Comparison of ENCODE assay signal across 24 mouse cellular contexts in genomic region chr11:50192278-50192677, GRCm38 (mm10). TPM values are rescaled to one million over a fixed set of nuclear protein-coding genes. Genes with fewer than 3 reads are reported as not detected.
DNase-seq lines count a peak whose midpoint lies in the region; ATAC-seq and TF ChIP-seq lines count a peak whose summit lies in the region.
"Had no signal": no experiment of that assay in that cellular context is flagged by ENCODE, and none has a peak within 500 bp of the region (broad histone marks: within the 10 kb centered on the region; RNA-seq: fewer than 3 reads in every experiment).

No protein-coding gene starts in this region.

- H3K4me1 ChIP-seq in lung, postnatal 0 days (ENCODE audit: insufficient read depth, low read depth, low read length), result no peaks in the 10 kb centered on the region
- H3K4me1 ChIP-seq in CH12.LX (ENCODE audit: control insufficient read depth in 1 of 2, insufficient read depth in 2 of 2) (peaks cover 0 to 41% of the 10 kb centered on the region in 2 experiments; a peak in 2 of 4 replicates), MEL (ENCODE audit: control insufficient read depth in 1 of 2, insufficient read depth in 2 of 2, low read length in 2 of 2) (no peaks in the 10 kb centered on the region)
- H3K4me1 ChIP-seq in forebrain, postnatal 0 days (ENCODE audit: insufficient read depth), result no peaks in the 10 kb centered on the region

- no peak for TF ChIP-seq RAD21 in CH12.LX (IDR thresholded peaks at IDR 0.05; ENCODE audit: low read depth, low read length)
- no peak for TF ChIP-seq RAD21 in MEL (IDR thresholded peaks at IDR 0.05; ENCODE audit: low read depth, low read length)

- H3K79me2 ChIP-seq in CH12.LX (replicated peaks; ENCODE audit: control insufficient read depth, extremely low read depth, insufficient read depth, poor library complexity, severe bottlenecking) (no peaks in the 10 kb centered on the region), MEL (ENCODE audit: control insufficient read depth, insufficient read depth, low read length, poor library complexity) (no peaks in the 10 kb centered on the region)

- TF ChIP-seq CTCF in lung, postnatal 0 days (IDR thresholded peaks at IDR 0.05), result no peak
- TF ChIP-seq CTCF in CH12.LX (conservative IDR thresholded peaks at IDR 0.05 in 1 of 2, IDR thresholded peaks at IDR 0.05 in 1 of 2; ENCODE audit: low read depth in 2 of 2, low read length in 2 of 2) (no peak), MEL (IDR thresholded peaks at IDR 0.05 in 2 of 3, conservative IDR thresholded peaks at IDR 0.05 in 1 of 3; ENCODE audit: control insufficient read depth in 1 of 3, insufficient read depth in 1 of 3, low read depth in 2 of 3, low read length in 3 of 3, poor library complexity in 1 of 3, severe bottlenecking in 1 of 3) (no peak)
- no peak for TF ChIP-seq CTCF in forebrain, postnatal 0 days (IDR thresholded peaks at IDR 0.05; ENCODE audit: low read depth)

- dilution Hi-C loops in CH12.LX (cut with MboI; ENCODE audit: extremely low pct_ligation_motif_present, extremely low pct_unique_long_range_greater_than_20kb, low sequenced_read_pairs), result no loop called here

- H3K4me2 ChIP-seq in lung, postnatal 0 days (replicated peaks; ENCODE audit: low read depth, low read length), result no peak overlapping the region
- H3K4me2 ChIP-seq in CH12.LX (ENCODE audit: insufficient read depth, low read depth, poor library complexity, severe bottlenecking), result no peak overlapping the region
- H3K4me2 ChIP-seq in forebrain, postnatal 0 days (ENCODE audit: low read depth), result no peak overlapping the region

- WGBS in lung, postnatal 0 days, result 77% methylated on average over 3 of the region's 3 CpGs
- WGBS in forebrain, postnatal 0 days, result 94% methylated on average over 3 of the region's 3 CpGs

- peak; percentile 56 for ATAC-seq in lung, postnatal 0 days
- ATAC-seq in forebrain, postnatal 0 days, result no peak
- ATAC-seq: activated CD4-positive, CD25-positive, alpha-beta regulatory T cell, adult 4 months; CD4-positive, CD25-positive, alpha-beta regulatory T cell, adult 4 months; Patski had no signal

- no peak for TF ChIP-seq EP300 in lung, postnatal 0 days (IDR thresholded peaks at IDR 0.05)
- no peak for TF ChIP-seq EP300 in CH12.LX (IDR thresholded peaks at IDR 0.05; ENCODE audit: low read length)
- TF ChIP-seq EP300 in MEL (IDR thresholded peaks at IDR 0.05; ENCODE audit: low read depth in 1 of 2, low read length in 2 of 2), result no peak

- H3K27ac ChIP-seq in lung, postnatal 0 days (ENCODE audit: low read length), result no peak overlapping the region
- H3K27ac ChIP-seq in CH12.LX (ENCODE audit: insufficient read depth, low read depth) (no peak overlapping the region), MEL (ENCODE audit: control insufficient read depth, low read depth, low read length) (no peak overlapping the region)
- no peak overlapping the region for H3K27ac ChIP-seq in forebrain, postnatal 0 days (ENCODE audit: low read depth, low read length)

- no peak overlapping the region for H3K9ac ChIP-seq in lung, postnatal 0 days (replicated peaks; ENCODE audit: low read depth)
- no peak overlapping the region for H3K9ac ChIP-seq in CH12.LX (ENCODE audit: insufficient read depth, low read depth)
- H3K9ac ChIP-seq in MEL (ENCODE audit: control insufficient read depth, low read depth, low read length, poor library complexity, severe bottlenecking), result no peak overlapping the region
- H3K9ac ChIP-seq in forebrain, postnatal 0 days, result no peak overlapping the region

- peak; percentile 52 for DNase-seq in lung, postnatal 0 days (ENCODE audit: low spot score)
- DNase-seq in lung, postnatal 4 days, result no peak
- no peak for DNase-seq in CH12.LX (ENCODE audit: extremely low read depth)
- no peak for DNase-seq in MEL (ENCODE audit: low read depth, low spot score)
- DNase-seq in adipocyte (ENCODE audit: low spot score), result peak; percentile 62
- DNase-seq in heart, adult 11 months, result no peak
- no peak for DNase-seq in embryo, embryonic 9.5 days (ENCODE audit: extremely low spot score)
- no peak for DNase-seq in forebrain, postnatal 0 days
- DNase-seq: adrenal gland, adult 2 months; adrenal gland, adult 8-10 months; adrenal gland, postnatal 10 days; adrenal gland, postnatal 14 days; adrenal gland, postnatal 25 days; adrenal gland, postnatal 36 days; B cell, adult 2 months; cerebellum, adult 11 months; cerebellum, adult 11-12 months; cerebellum, adult 18-20 months; cerebellum, adult 2 months; cerebellum, adult 8-10 months had no signal

- no peak overlapping the region for H3K4me3 ChIP-seq in lung, postnatal 0 days (ENCODE audit: low read depth, low read length)
- H3K4me3 ChIP-seq in CH12.LX (replicated peaks in 1 of 3; ENCODE audit: low read depth in 2 of 3, low read length in 2 of 3, poor library complexity in 1 of 3) (no peak overlapping the region), MEL (ENCODE audit: control insufficient read depth in 1 of 2, insufficient read depth in 1 of 2, low read depth in 2 of 2, low read length in 2 of 2) (no peak overlapping the region)
- H3K4me3 ChIP-seq in forebrain, postnatal 0 days (ENCODE audit: low read depth, low read length), result no peak overlapping the region

- no peaks in the 10 kb centered on the region for H3K9me3 ChIP-seq in lung, postnatal 0 days (ENCODE audit: low read length)
- no peaks in the 10 kb centered on the region for H3K9me3 ChIP-seq in CH12.LX (replicated peaks; ENCODE audit: low read length)
- no peaks in the 10 kb centered on the region for H3K9me3 ChIP-seq in MEL (replicated peaks; ENCODE audit: insufficient read depth, low read length)
- H3K9me3 ChIP-seq in forebrain, postnatal 0 days (ENCODE audit: low read length), result no peaks in the 10 kb centered on the region
- H3K9me3 ChIP-seq: G1E had no signal

- TF ChIP-seq POLR2A in CH12.LX (IDR thresholded peaks at IDR 0.05; ENCODE audit: low read depth, low read length), result no peak
- no peak for TF ChIP-seq POLR2A in MEL (IDR thresholded peaks at IDR 0.05; ENCODE audit: control insufficient read depth in 1 of 2, insufficient read depth in 1 of 2, low read depth in 1 of 2, low read length in 2 of 2, poor library complexity in 1 of 2)

- in situ Hi-C loops in CH12.LX (cut with MboI; ENCODE audit: low pct_ligation_motif_present, low pct_unique_long_range_greater_than_20kb, low sequenced_read_pairs), result no loop called here

- H3K36me3 ChIP-seq in lung, postnatal 0 days (ENCODE audit: insufficient read depth, low read length), result no peaks in the 10 kb centered on the region
- peaks cover 32 to 70% of the 10 kb centered on the region in 2 experiments for H3K36me3 ChIP-seq in CH12.LX (replicated peaks in 1 of 2; ENCODE audit: control insufficient read depth in 1 of 2, insufficient read depth in 1 of 2, low read length in 1 of 2)
- no peaks in the 10 kb centered on the region for H3K36me3 ChIP-seq in MEL (ENCODE audit: control insufficient read depth in 1 of 2, insufficient read depth in 2 of 2, low read length in 2 of 2)
- peaks cover 8% of the 10 kb centered on the region for H3K36me3 ChIP-seq in forebrain, postnatal 0 days (ENCODE audit: insufficient read depth)

- H3K27me3 ChIP-seq in lung, postnatal 0 days (replicated peaks; ENCODE audit: insufficient read depth, low read length), result no peaks in the 10 kb centered on the region
- H3K27me3 ChIP-seq in CH12.LX (replicated peaks) (no peaks in the 10 kb centered on the region), MEL (ENCODE audit: control insufficient read depth in 1 of 2, insufficient read depth in 2 of 2, low read length in 2 of 2) (no peaks in the 10 kb centered on the region)
- H3K27me3 ChIP-seq in forebrain, postnatal 0 days (ENCODE audit: insufficient read depth, low read length), result no peaks in the 10 kb centered on the region
- H3K27me3 ChIP-seq: Patski had no signal

RNA-seq across cellular contexts. Expression of gene Mrnip, which starts 18.0 kb away (rescaled TPM):
- polyA plus RNA-seq in lung, postnatal 0 days (2015; fragmentation: Nextera tagmentation; extraction: Ambion mirVana), result 6.9 and 9.0 TPM in 2 replicates
- total RNA-seq in CH12.LX (2012; rRNA removed) (30.4 and 36.7 TPM in 2 replicates), CH12.LX (2014; rRNA removed) (26.7 and 29.7 TPM in 2 replicates), MEL (2012; rRNA removed) (10.6 and 12.1 TPM in 2 replicates)
- polyA plus RNA-seq in CH12.LX (2012; ENCODE audit: insufficient read length, low read depth) (22.5 and 22.8 TPM in 2 replicates), MEL (2012; ENCODE audit: insufficient read depth in 1 of 2, insufficient read length in 2 of 2, low read depth in 1 of 2, low replicate concordance in 2 of 2, missing spikeins in 1 of 2) (1 to 10 TPM in 1 of 2 experiments, not detected in 1; 8.6 TPM)
- total RNA-seq in forebrain, postnatal 0 days (2014; rRNA removed), result 28.7 and 37.5 TPM in 2 replicates
- polyA plus RNA-seq in forebrain, postnatal 0 days (2015; fragmentation: Nextera tagmentation; extraction: Ambion mirVana), result 29.4 and 32.2 TPM in 2 replicates

RNA-seq across cellular contexts. Expression of gene Sqstm1, which starts 18.3 kb away (rescaled TPM):
- 405 and 426 TPM in 2 replicates for polyA plus RNA-seq in lung, postnatal 0 days (2015; fragmentation: Nextera tagmentation; extraction: Ambion mirVana)
- total RNA-seq in CH12.LX (2012; rRNA removed) (311 and 456 TPM in 2 replicates), CH12.LX (2014; rRNA removed) (198 and 202 TPM in 2 replicates), MEL (2012; rRNA removed) (223 and 240 TPM in 2 replicates)
- polyA plus RNA-seq in CH12.LX (2012; ENCODE audit: insufficient read length, low read depth) (579 and 599 TPM in 2 replicates), MEL (2012; ENCODE audit: insufficient read depth in 1 of 2, insufficient read length in 2 of 2, low read depth in 1 of 2, low replicate concordance in 2 of 2, missing spikeins in 1 of 2) (100 to 1,000 TPM in 1 of 2 experiments, not detected in 1; 187 TPM)
- 303 and 330 TPM in 2 replicates for total RNA-seq in forebrain, postnatal 0 days (2014; rRNA removed)
- polyA plus RNA-seq in forebrain, postnatal 0 days (2015; fragmentation: Nextera tagmentation; extraction: Ambion mirVana), result 413 and 423 TPM in 2 replicates

RNA-seq across cellular contexts. Expression of gene Mgat4b, which starts 18.4 kb away (rescaled TPM):
- 43.4 and 44.4 TPM in 2 replicates for polyA plus RNA-seq in lung, postnatal 0 days (2015; fragmentation: Nextera tagmentation; extraction: Ambion mirVana)
- total RNA-seq in CH12.LX (2012; rRNA removed), result 12.8 and 16.2 TPM in 2 replicates
- 4.2 and 4.6 TPM in 2 replicates for total RNA-seq in CH12.LX (2014; rRNA removed)
- 27.2 and 27.4 TPM in 2 replicates for polyA plus RNA-seq in CH12.LX (2012; ENCODE audit: insufficient read length, low read depth)
- total RNA-seq in MEL (2012; rRNA removed), result 22.3 and 33.7 TPM in 2 replicates
- 10 to 100 TPM in 1 of 2 experiments, not detected in 1; 69.4 TPM for polyA plus RNA-seq in MEL (2012; ENCODE audit: insufficient read depth in 1 of 2, insufficient read length in 2 of 2, low read depth in 1 of 2, low replicate concordance in 2 of 2, missing spikeins in 1 of 2)
- total RNA-seq in forebrain, postnatal 0 days (2014; rRNA removed), result 106 and 107 TPM in 2 replicates
- 75.4 and 91.8 TPM in 2 replicates for polyA plus RNA-seq in forebrain, postnatal 0 days (2015; fragmentation: Nextera tagmentation; extraction: Ambion mirVana)

RNA-seq across cellular contexts. Expression of gene Ltc4s, which starts 46.1 kb away (rescaled TPM):
- polyA plus RNA-seq in lung, postnatal 0 days (2015; fragmentation: Nextera tagmentation; extraction: Ambion mirVana), result 21.8 and 21.9 TPM in 2 replicates
- 1.1 and 1.4 TPM in 2 replicates for total RNA-seq in CH12.LX (2012; rRNA removed)
- 0.47 TPM in 1 of 2 replicates, not detected in the other for total RNA-seq in CH12.LX (2014; rRNA removed)
- polyA plus RNA-seq in CH12.LX (2012; ENCODE audit: insufficient read length, low read depth), result 2.0 and 3.1 TPM in 2 replicates
- 1.6 and 3.1 TPM in 2 replicates for total RNA-seq in MEL (2012; rRNA removed)
- polyA plus RNA-seq in MEL (2012; ENCODE audit: insufficient read depth in 1 of 2, insufficient read length in 2 of 2, low read depth in 1 of 2, low replicate concordance in 2 of 2, missing spikeins in 1 of 2), result 1 to 10 TPM in 1 of 2 experiments, not detected in 1; 3.4 TPM
- total RNA-seq in forebrain, postnatal 0 days (2014; rRNA removed), result 1.5 and 6.1 TPM in 2 replicates
- 6.1 TPM in 2 replicates for polyA plus RNA-seq in forebrain, postnatal 0 days (2015; fragmentation: Nextera tagmentation; extraction: Ambion mirVana)
- total RNA-seq: G1E had no signal
- polyA plus RNA-seq: activated CD4-positive, CD25-positive, alpha-beta regulatory T cell, adult 4 months; CD4-positive, CD25-positive, alpha-beta regulatory T cell, adult 4 months; G1E; Patski had no signal

Comparison
In these comparisons a context has a peak if more than half of its experiments do, and no peak if none do; other contexts are left out.
1. DNase-seq: peak in lung, postnatal 0 days (single experiment) and adipocyte (single experiment); none in lung, postnatal 4 days (0 of 2), CH12.LX (single experiment), MEL (single experiment), heart, adult 11 months (single experiment), embryo, embryonic 9.5 days (single experiment) and forebrain, postnatal 0 days (single experiment).